Comparison of ENCODE assay signal across 8 mouse cellular contexts in the genomic region with DNA sequence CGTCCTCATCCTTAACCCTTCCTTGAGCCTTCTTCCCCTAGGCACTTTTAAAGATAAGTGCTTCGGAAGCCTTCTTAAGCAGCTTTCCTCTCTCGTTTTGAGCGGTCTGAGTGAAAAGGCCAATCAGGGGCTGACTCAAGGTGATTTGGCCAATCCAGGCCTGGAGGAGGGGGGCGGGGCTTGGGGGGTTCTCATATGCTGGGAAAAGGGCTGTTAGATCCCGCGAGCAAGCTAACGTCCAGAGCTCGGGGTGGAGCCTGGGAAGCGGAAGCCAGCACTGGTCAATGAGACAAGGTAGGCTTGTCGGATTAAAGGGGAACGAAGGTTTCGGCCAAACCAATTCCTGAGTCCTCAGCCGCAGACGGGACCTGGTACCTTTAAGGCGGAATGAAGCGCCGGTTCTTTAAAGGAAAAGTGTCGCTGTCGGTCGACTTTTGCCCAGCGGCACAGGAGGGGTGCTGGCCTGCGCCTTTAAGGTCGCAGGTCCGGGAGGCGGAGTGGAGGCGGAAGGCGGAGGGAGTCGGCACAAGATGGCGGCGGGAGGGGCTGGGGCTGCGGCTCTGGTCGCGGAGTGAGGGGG. TPM values are rescaled to one million over a fixed set of nuclear protein-coding genes. Genes with fewer than 3 reads are reported as not detected.
DNase-seq lines count a peak whose midpoint lies in the region; ATAC-seq lines count a peak whose summit lies in the region.

A gene (plus strand): TSS at position 229 of the 580 bp plus-strand sequence.
A gene (plus strand): TSS at position 234 of the 580 bp plus-strand sequence.

- H3K4me1 ChIP-seq in hindbrain, embryonic 15.5 days (replicated peaks), result peaks cover 51% of the 10 kb centered on the region

- peak; percentile 93 for ATAC-seq in hindbrain, embryonic 15.5 days (ENCODE audit: low FRiP score, low read depth)

- no peaks in the 10 kb centered on the region; the same call in 1 of the 2 replicates for H3K27me3 ChIP-seq in hindbrain, embryonic 15.5 days

- H3K4me3 ChIP-seq in hindbrain, embryonic 15.5 days, result peak within 1 kb of the TSS; percentile 57

- H3K4me2 ChIP-seq in hindbrain, embryonic 15.5 days, result peak within 1 kb of the TSS; percentile 78

- peak within 1 kb of the TSS; percentile 84 for H3K27ac ChIP-seq in hindbrain, embryonic 15.5 days (replicated peaks)

- H3K9ac ChIP-seq in hindbrain, embryonic 15.5 days, result peak within 1 kb of the TSS; percentile 52

- peak; percentile 92 for DNase-seq in T-cell, adult 2 months (ENCODE audit: low spot score)
- peak; percentile 96 to 99 for DNase-seq in cerebellum, postnatal 36 days
- peak; percentile 96 to 98 for DNase-seq in frontal cortex, postnatal 36 days (ENCODE audit: low spot score in 2 of 2)
- DNase-seq in left cerebral cortex, adult 11 months (ENCODE audit: low spot score), result peak; percentile 93
- peak; percentile 97 to 98 for DNase-seq in lung, postnatal 4 days
- peak; percentile 98 for DNase-seq in retina, postnatal 7 days (ENCODE audit: low read depth, low spot score)
- DNase-seq in urinary bladder, adult 2 months (ENCODE audit: low spot score), result peak; percentile 82

- peaks cover 33% of the 10 kb centered on the region for H3K36me3 ChIP-seq in hindbrain, embryonic 15.5 days

- H3K9me3 ChIP-seq in hindbrain, embryonic 15.5 days, result no peaks in the 10 kb centered on the region

- under 1% methylated on average over 31 of the region's 34 CpGs for WGBS in hindbrain, embryonic 15.5 days

RNA-seq across cellular contexts. Expression of the first gene that starts in this region (rescaled TPM):
- polyA plus RNA-seq in hindbrain, embryonic 15.5 days (2015; fragmentation: Nextera tagmentation; extraction: Ambion mirVana), result 30.5 and 33.2 TPM in 2 replicates
- 84.7 and 122 TPM in 2 replicates for polyA plus RNA-seq in urinary bladder, adult 2 months (2012; rRNA removed)

RNA-seq across cellular contexts. Expression of the second gene that starts in this region (rescaled TPM):
- 17.1 TPM in 2 replicates for polyA plus RNA-seq in hindbrain, embryonic 15.5 days (2015; fragmentation: Nextera tagmentation; extraction: Ambion mirVana)
- polyA plus RNA-seq in urinary bladder, adult 2 months (2012; rRNA removed), result 20.1 and 23.1 TPM in 2 replicates

Comparison
In these comparisons a context has a peak if more than half of its experiments do, and no peak if none do; other contexts are left out.
1. Peak in every context shown above with its lines: DNase-seq, ATAC-seq, H3K4me3 ChIP-seq and H3K27ac ChIP-seq.